Mouse (Mus musculus): Measurements from ENCODE around the gene Fcer2a.

DNA sequence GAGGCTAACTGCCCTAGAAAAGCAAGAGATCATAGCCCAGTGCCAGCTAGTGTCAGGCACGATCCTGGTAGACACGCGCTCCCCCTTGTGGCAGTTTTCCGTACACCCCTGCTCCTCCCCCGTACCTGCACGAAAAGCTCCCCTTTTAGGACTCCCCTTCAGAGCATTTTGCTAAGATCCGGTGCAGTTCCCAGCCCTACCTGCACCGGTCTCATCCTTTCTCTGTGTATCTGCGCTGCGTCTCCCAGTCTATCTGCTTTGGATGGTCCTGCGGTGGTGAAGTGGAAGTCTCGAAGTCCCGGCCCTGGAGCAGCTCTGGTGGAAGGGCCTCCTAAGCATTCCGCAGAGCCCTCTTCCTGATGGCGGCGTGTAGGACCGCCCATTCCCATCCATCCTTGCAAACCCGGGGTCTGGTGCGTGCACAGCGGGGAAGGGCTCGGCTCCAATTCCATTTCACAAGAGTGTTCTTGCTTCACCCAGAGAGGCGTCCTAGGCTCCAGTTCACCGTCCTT, 21.9 kb downstream of the Fcer2a start, which contains the start of gene Fcor:
- TF ChIP-seq CTCF (IDR thresholded peaks at IDR 0.05; ENCODE audit: low read depth, low read length) (peak; percentile 97), POLR2A (IDR thresholded peaks at IDR 0.05; ENCODE audit: insufficient read depth, low read length) (peak; percentile 32), EP300 (IDR thresholded peaks at IDR 0.05; ENCODE audit: insufficient read depth, low read depth, low read length) (0 out of 2 replicates have a peak, but pooled peaks have one; percentile 51)
